Mouse (Mus musculus) heart, embryonic 15.5 days (tissue): ENCODE measurements around the gene Nr0b2. TPM values are rescaled to one million over a fixed set of nuclear protein-coding genes. Genes with fewer than 3 reads are reported as not detected.

ENCODE experiments used
- microRNA-seq: library from miRNA; unstranded; fragments of <30 nt; microRNA quantifications from one replicate; pipeline ENCODE4, GENCODE M21; 2016
- polyA plus RNA-seq: library from polyadenylated mRNA; unstranded; fragments of >200 nt; fragmentation: Nextera tagmentation; extraction: Ambion mirVana; gene quantifications from 2 replicates; pipeline ENCODE4 v1.2.1, GENCODE M21; 2015

Nr0b2 gene
- polyA plus RNA-seq, 1 experiment from 2014 or later = 13.4 TPM

Small RNAs within 50 kb of the gene (microRNA-seq; reads per million reads assigned to microRNA genes)
- gene Gm23158 = not detected

Other genes with a start within 250 kb of the Nr0b2 start
- 11.4 and 14.3 TPM in 2 replicates for gene Wdtc1, start 199.9 kb upstream of the Nr0b2 start, polyA plus RNA-seq
- 6.6 and 8.2 TPM in 2 replicates for gene Slc9a1, start 183.7 kb upstream of the Nr0b2 start, polyA plus RNA-seq
- gene Tent5b, start 73.2 kb upstream of the Nr0b2 start, polyA plus RNA-seq = 0.83 and 1.2 TPM in 2 replicates
- gene Trnp1, start 54.8 kb upstream of the Nr0b2 start, polyA plus RNA-seq = 1.3 and 1.4 TPM in 2 replicates
- gene Kdf1, start 34.4 kb upstream of the Nr0b2 start, polyA plus RNA-seq = 0.84 and 5.0 TPM in 2 replicates
- gene Nudc, start 7.4 kb upstream of the Nr0b2 start, polyA plus RNA-seq = 199 and 206 TPM in 2 replicates
- 3.8 and 4.8 TPM in 2 replicates for gene Gpatch3, start 21.4 kb downstream of the Nr0b2 start, polyA plus RNA-seq
- gene Gpn2, start 31.0 kb downstream of the Nr0b2 start, polyA plus RNA-seq = 10.4 and 11.8 TPM in 2 replicates
- 3.0 and 25.1 TPM in 2 replicates for gene Sfn, start 48.8 kb downstream of the Nr0b2 start, polyA plus RNA-seq
- gene Zdhhc18, start 96.8 kb downstream of the Nr0b2 start, polyA plus RNA-seq = 4.6 and 9.4 TPM in 2 replicates
- gene Pigv, start 119.3 kb downstream of the Nr0b2 start, polyA plus RNA-seq = 11.8 and 14.6 TPM in 2 replicates
- 16.5 and 20.4 TPM in 2 replicates for gene Arid1a, start 203.4 kb downstream of the Nr0b2 start, polyA plus RNA-seq